In the genomic region with DNA sequence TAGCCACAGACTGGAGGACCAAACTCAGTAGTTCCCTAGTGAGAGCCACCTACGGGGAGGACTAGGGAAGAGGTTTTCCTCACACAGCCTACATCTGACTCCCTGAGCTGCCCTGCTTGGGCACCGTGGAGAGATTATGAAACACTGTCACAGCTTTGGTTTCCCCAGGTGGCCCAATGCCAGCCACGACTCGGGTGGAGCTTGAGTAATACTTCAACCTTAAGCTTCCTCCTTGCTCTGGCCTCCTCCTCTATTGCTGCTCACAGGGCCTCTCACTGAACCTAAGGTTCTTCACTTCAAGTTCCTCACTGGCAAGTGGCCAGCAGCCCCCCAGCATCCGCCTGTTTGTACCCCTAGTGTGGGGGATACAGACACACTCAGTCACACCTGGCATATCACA, we compare ENCODE assay signal across 12 mouse cellular contexts.
DNase-seq lines count a peak whose midpoint lies in the region; ATAC-seq and TF ChIP-seq lines count a peak whose summit lies in the region.
"Had no signal": no experiment of that assay in that cellular context is flagged by ENCODE, and none has a peak within 500 bp of the region (broad histone marks: within the 10 kb centered on the region; RNA-seq: fewer than 3 reads in every experiment).

No protein-coding gene starts in this region.

- H3K27me3 ChIP-seq in liver, postnatal 0 days (ENCODE audit: insufficient read depth, low read length): no peaks in the 10 kb centered on the region
- no peaks in the 10 kb centered on the region for H3K27me3 ChIP-seq in liver, embryonic 11.5 days (replicated peaks; ENCODE audit: control insufficient read depth, insufficient read depth, low read length)
- H3K27me3 ChIP-seq: liver, embryonic 15.5 days; neural tube, embryonic 15.5 days had no signal

- ATAC-seq in liver, postnatal 0 days: peak; percentile 23; the same call in 1 of the 2 replicates
- ATAC-seq in liver, embryonic 11.5 days (replicated peaks; ENCODE audit: low FRiP score): no peak
- no peak for ATAC-seq in inflammation-experienced regulatory T-cells, adult 6 months

- 30% methylated on average over 5 of the region's 5 CpGs for WGBS in liver, postnatal 0 days (ENCODE audit: insufficient replicate concordance)
- WGBS in liver, embryonic 11.5 days: 59% methylated on average over 5 of the region's 5 CpGs

- H3K9ac ChIP-seq in liver, postnatal 0 days (replicated peaks): no peak overlapping the region
- no peak overlapping the region for H3K9ac ChIP-seq in liver, embryonic 11.5 days (ENCODE audit: low read depth, low read length)
- H3K9ac ChIP-seq: hindbrain, embryonic 13.5 days; liver, embryonic 15.5 days; neural tube, embryonic 15.5 days had no signal

- H3K27ac ChIP-seq in liver, postnatal 0 days (ENCODE audit: low read depth): no peak overlapping the region
- H3K27ac ChIP-seq in liver, embryonic 11.5 days (ENCODE audit: low read depth, low read length): no peak overlapping the region
- H3K27ac ChIP-seq: hindbrain, embryonic 13.5 days; liver, embryonic 15.5 days; neural tube, embryonic 15.5 days had no signal

- peaks cover 18% of the 10 kb centered on the region for H3K4me1 ChIP-seq in liver, postnatal 0 days (ENCODE audit: insufficient read depth)
- peaks cover 17% of the 10 kb centered on the region for H3K4me1 ChIP-seq in liver, embryonic 11.5 days (replicated peaks; ENCODE audit: control insufficient read depth, insufficient read depth, low read length)

- no peaks in the 10 kb centered on the region for H3K36me3 ChIP-seq in liver, postnatal 0 days (replicated peaks; ENCODE audit: insufficient read depth, low read length)
- H3K36me3 ChIP-seq in liver, embryonic 11.5 days (ENCODE audit: control insufficient read depth, insufficient read depth, low read length): no peaks in the 10 kb centered on the region
- H3K36me3 ChIP-seq: hindbrain, embryonic 13.5 days; liver, embryonic 15.5 days; neural tube, embryonic 15.5 days had no signal

- no peak for TF ChIP-seq EP300 in liver, postnatal 0 days (IDR thresholded peaks at IDR 0.05; ENCODE audit: low read depth)

- no peak overlapping the region for H3K4me2 ChIP-seq in liver, postnatal 0 days (ENCODE audit: low read depth, low read length)
- no peak overlapping the region for H3K4me2 ChIP-seq in liver, embryonic 11.5 days
- H3K4me2 ChIP-seq: hindbrain, embryonic 13.5 days; liver, embryonic 15.5 days; neural tube, embryonic 15.5 days had no signal

- peak; percentile 58 for DNase-seq in liver, postnatal 0 days
- DNase-seq in liver, embryonic 11.5 days (ENCODE audit: low spot score): no peak
- DNase-seq in c-Kit-positive CD71-negative TER-119-negative erythroid progenitor cells, embryonic 14.5 days (ENCODE audit: low read depth): peak; percentile 9
- peak; percentile 8 to 53 for DNase-seq in kidney, postnatal 36 days
- DNase-seq in skeletal muscle tissue, adult 2 months (ENCODE audit: low read depth, low spot score): peak; percentile 69
- DNase-seq in frontal cortex, postnatal 25 days (ENCODE audit: low spot score in 2 of 2): no peak
- DNase-seq: heart, adult 11 months; thymus, postnatal 14 days had no signal

- TF ChIP-seq CTCF in liver, postnatal 0 days (IDR thresholded peaks at IDR 0.05; ENCODE audit: low read depth): no peak

- no peaks in the 10 kb centered on the region for H3K9me3 ChIP-seq in liver, postnatal 0 days (ENCODE audit: low read length)
- H3K9me3 ChIP-seq in liver, embryonic 11.5 days (ENCODE audit: control insufficient read depth, low read length): no peaks in the 10 kb centered on the region
- H3K9me3 ChIP-seq: liver, embryonic 15.5 days; neural tube, embryonic 15.5 days had no signal

- no peak overlapping the region for H3K4me3 ChIP-seq in liver, postnatal 0 days (ENCODE audit: low read depth, low read length)
- H3K4me3 ChIP-seq in liver, embryonic 11.5 days (ENCODE audit: low read depth, low read length): no peak overlapping the region
- H3K4me3 ChIP-seq: hindbrain, embryonic 13.5 days; liver, embryonic 15.5 days; neural tube, embryonic 15.5 days had no signal

Comparison
In these comparisons a context has a peak if more than half of its experiments do, and no peak if none do; other contexts are left out.
1. DNase-seq: peak in liver, postnatal 0 days (single experiment), c-Kit-positive CD71-negative TER-119-negative erythroid progenitor cells, embryonic 14.5 days (single experiment), kidney, postnatal 36 days (2 of 2) and skeletal muscle tissue, adult 2 months (single experiment); none in liver, embryonic 11.5 days (single experiment) and frontal cortex, postnatal 25 days (0 of 2).